Mouse (Mus musculus): ENCODE measurements around the gene P2rx3.

DNA sequence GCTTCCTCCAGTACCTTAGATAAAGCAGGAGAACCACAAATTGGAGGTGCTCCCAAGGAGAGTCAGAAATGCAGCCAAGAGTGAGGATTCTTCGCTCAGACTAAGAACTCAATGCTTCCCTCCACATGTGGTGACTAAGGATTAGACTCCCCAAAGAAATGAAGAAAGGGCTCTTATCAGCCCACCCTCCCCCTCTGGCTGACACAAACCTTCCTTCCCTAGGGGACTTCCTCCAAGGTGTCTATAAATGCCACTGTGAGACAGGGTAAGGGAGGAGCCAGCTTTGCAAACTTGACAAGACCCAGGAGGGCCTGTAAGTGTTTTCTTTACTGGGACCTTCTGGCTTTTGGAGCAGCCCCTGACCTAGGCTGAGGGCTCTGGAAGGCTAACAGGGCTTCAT, 57.1 kb downstream of the P2rx3 start, which contains the start of gene Prg2:
- TF ChIP-seq POLR2A (IDR thresholded peaks at IDR 0.05; ENCODE audit: insufficient read depth, low read length) (no peak), EP300 (IDR thresholded peaks at IDR 0.05; ENCODE audit: insufficient read depth, low read depth, low read length) (no peak), CTCF (IDR thresholded peaks at IDR 0.05; ENCODE audit: low read depth, low read length) (no peak)

All from ES-Bruce4 (cell line).